Mouse (Mus musculus) liver, embryonic 14.5 days (tissue): Measurements from ENCODE around the gene Tenm2. TPM values are rescaled to one million over a fixed set of nuclear protein-coding genes. Genes with fewer than 3 reads are reported as not detected.

Experiments used
- ATAC-seq: fragments of 200-750 bp; cut with Nextera tagmentation; 2 replicates; pipeline ENCODE4 v1.8.0; 2017; ENCODE audit warnings: moderate number of reproducible peaks, mild to moderate bottlenecking, moderate library complexity; ENCODE audit not compliant: insufficient read depth
- DNase-seq, 3 experiments: peaks; one replicate each; pipeline ENCODE4 v3.0.0-alpha.2; 2012 to 2013; ENCODE audit warnings: low read depth in 3 of 3, low spot score in 3 of 3
- H3K27ac ChIP-seq: fragments of 300-500 bp; sonication (generic); 2 replicates; pipeline ENCODE4 v1.5.1; 2014; ENCODE audit warnings: moderate library complexity, mild to moderate bottlenecking, control low read depth, inconsistent platforms
- H3K27me3 ChIP-seq: fragments of 300-500 bp; sonication (generic); 2 replicates; pipeline ENCODE4 v1.6.1; 2014; ENCODE audit warnings: mild to moderate bottlenecking, low read length, moderate library complexity; ENCODE audit not compliant: control insufficient read depth, insufficient read depth
- H3K36me3 ChIP-seq: fragments of 300-500 bp; sonication (generic); replicated peaks from 2 replicates; pipeline ENCODE4 v1.6.1; 2014; ENCODE audit warnings: low read depth; ENCODE audit not compliant: control insufficient read depth, insufficient read depth
- H3K4me1 ChIP-seq, 2 experiments: fragments of 200-500 bp in 1 of 2; fragments of 300-500 bp in 1 of 2; sonication (generic) in 1 of 2; replicated peaks; 2 replicates each; pipeline ENCODE4 v1.6.1; 2012 to 2014; ENCODE audit warnings: antibody characterized with exemption in 1 of 2, inconsistent platforms in 1 of 2, low read length in 1 of 2; ENCODE audit not compliant: control insufficient read depth in 2 of 2, insufficient read depth in 2 of 2
- H3K4me2 ChIP-seq: fragments of 300-500 bp; sonication (generic); 2 replicates; pipeline ENCODE4 v1.6.1; 2014; ENCODE audit warnings: low read depth, mild to moderate bottlenecking, control low read depth, moderate library complexity
- H3K4me3 ChIP-seq, 2 experiments: fragments of 200-500 bp in 1 of 2; fragments of 300-500 bp in 1 of 2; sonication (generic) in 1 of 2; 2 replicates each; pipeline ENCODE4 v1.5.1; 2012 to 2014; ENCODE audit warnings: low read depth in 2 of 2, low read length in 2 of 2, mild to moderate bottlenecking in 2 of 2, control low read depth in 1 of 2, inconsistent platforms in 1 of 2, moderate library complexity in 1 of 2; ENCODE audit not compliant: insufficient read depth in 1 of 2
- H3K9ac ChIP-seq: fragments of 300-500 bp; sonication (generic); replicated peaks from 2 replicates; pipeline ENCODE4 v1.6.1; 2014; ENCODE audit warnings: mild to moderate bottlenecking, control low read depth, moderate library complexity
- H3K9me3 ChIP-seq: fragments of 300-500 bp; sonication (generic); 2 replicates; pipeline ENCODE4 v1.6.1; 2016; ENCODE audit warnings: low read length, mixed read lengths; ENCODE audit not compliant: control insufficient read depth
- CTCF ChIP-seq: IDR thresholded peaks from 2 replicates; pipeline ENCODE4 v1.5.1; 2016; ENCODE audit warnings: antibody characterized with exemption, low read depth, control low read depth
- EP300 ChIP-seq: IDR thresholded peaks from 2 replicates; pipeline ENCODE4 v1.6.1; 2016; ENCODE audit warnings: antibody characterized with exemption, low read depth
- WGBS: fragments of 180-500 bp; shearing (Covaris S2); extraction: QIAGEN DNeasy Blood & Tissue Kit; methylation state at CpG from one replicate; pipeline ENCODE4 v1.1.7; 2014; ENCODE audit not compliant: insufficient replicate concordance; 5-methylcytosine and 5-hydroxymethylcytosine counted together
- polyA plus RNA-seq, 2 experiments: library from polyadenylated mRNA; depleted of rRNA in 1 of 2; stranded (reverse) in 1 of 2; unstranded in 1 of 2; fragments of >200 nt; fragmentation: Nextera tagmentation in 1 of 2; extraction: Ambion mirVana in 1 of 2; gene quantifications; 2 replicates each; pipeline versions ENCODE4 v1.2.1 to v1.2.3; 2012 to 2014

The Tenm2 gene
- polyA plus RNA-seq, 2 experiments, result 0.06 TPM; not detected in 1

GRCm38 (mm10) chr11:36121410-36121929, 1114.3 kb downstream of the Tenm2 start:
- DNase-seq (no peak), ATAC-seq (no peak)
- Histone ChIP-seq H3K4me1 (no peaks in the 10 kb centered on the region), H3K27ac (no peak overlapping the region), H3K4me2 (no peak overlapping the region), H3K9me3 (no peaks in the 10 kb centered on the region), H3K4me3 (no peak overlapping the region), H3K9ac (no peak overlapping the region), H3K27me3 (no peaks in the 10 kb centered on the region), H3K36me3 (no peaks in the 10 kb centered on the region)
- TF ChIP-seq EP300 (no peak), CTCF (no peak)
- WGBS, result 63% methylated on average over 8 of the region's 8 CpGs

GRCm38 (mm10) chr11:36120591-36121409, 1115.0 kb downstream of the Tenm2 start:
- 52% methylated on average over 7 of the region's 7 CpGs for WGBS
- Histone ChIP-seq H3K4me3 (no peak overlapping the region), H3K4me2 (no peak overlapping the region), H3K4me1 (no peaks in the 10 kb centered on the region), H3K9ac (no peak overlapping the region), H3K9me3 (no peaks in the 10 kb centered on the region), H3K27ac (no peak overlapping the region), H3K27me3 (no peaks in the 10 kb centered on the region), H3K36me3 (no peaks in the 10 kb centered on the region)
- no peak for DNase-seq
- TF ChIP-seq CTCF, result no peak
- no peak for TF ChIP-seq EP300
- ATAC-seq, result no peak

GRCm38 (mm10) chr11:36113326-36113725, 1122.4 kb downstream of the Tenm2 start:
- TF ChIP-seq EP300 (no peak), CTCF (no peak)
- no peak for ATAC-seq
- Histone ChIP-seq H3K4me1 (no peaks in the 10 kb centered on the region), H3K27ac (no peak overlapping the region), H3K9ac (no peak overlapping the region), H3K9me3 (no peaks in the 10 kb centered on the region), H3K4me2 (no peak overlapping the region), H3K4me3 (no peak overlapping the region), H3K27me3 (no peaks in the 10 kb centered on the region), H3K36me3 (no peaks in the 10 kb centered on the region)
- WGBS, result 51% methylated on average over 12 of the region's 12 CpGs
- no peak for DNase-seq

- Histone ChIP-seq H3K4me3 (no peak overlapping the region), H3K27me3 (no peaks in the 10 kb centered on the region), H3K27ac (no peak overlapping the region), H3K36me3 (no peaks in the 10 kb centered on the region), H3K9ac (no peak overlapping the region), H3K4me1 (no peaks in the 10 kb centered on the region), H3K9me3 (no peaks in the 10 kb centered on the region), H3K4me2 (no peak overlapping the region)
- DNase-seq (no peak), ATAC-seq (no peak)
- 26% methylated on average over 12 of the region's 12 CpGs for WGBS
- TF ChIP-seq CTCF (no peak), EP300 (no peak)
Measured at GRCm38 (mm10) chr11:36108970-36109731, 1126.6 kb downstream of the Tenm2 start.

- no peak for TF ChIP-seq EP300
- H3K9me3 ChIP-seq, result no peaks in the 10 kb centered on the region
Measured at GRCm38 (mm10) chr11:36107840-36108239, 1127.9 kb downstream of the Tenm2 start.

More at GRCm38 (mm10) chr11:36107840-36108239, 1127.9 kb downstream of the Tenm2 start:
- no peak for DNase-seq
- Histone ChIP-seq H3K36me3 (no peaks in the 10 kb centered on the region), H3K27me3 (no peaks in the 10 kb centered on the region), H3K27ac (no peak overlapping the region), H3K4me1 (no peaks in the 10 kb centered on the region), H3K4me3 (no peak overlapping the region), H3K4me2 (no peak overlapping the region), H3K9ac (no peak overlapping the region)
- WGBS, result 56% methylated on average over 6 of the region's 6 CpGs
- no peak for ATAC-seq
